Mouse (Mus musculus) lung, adult 2 months (tissue): ENCODE data around the gene Ak3. TPM values are rescaled to one million over a fixed set of nuclear protein-coding genes. Genes with fewer than 3 reads are reported as not detected.
A peak's percentile ranks its signal among the peaks of the same experiment; 100 is the strongest.

ENCODE experiments used
- DNase-seq: peaks from one replicate; pipeline ENCODE4 v3.0.0; 2022
- H3K4me1 ChIP-seq: fragments of 200-500 bp; 2 replicates; pipeline ENCODE4 v1.6.1; 2011; ENCODE audit warnings: low read length; ENCODE audit not compliant: control insufficient read depth, insufficient read depth
- H3K4me3 ChIP-seq: fragments of 200-500 bp; replicated peaks from 2 replicates; pipeline ENCODE3; 2011; ENCODE audit warnings: low read depth, mild to moderate bottlenecking, control low read depth, low read length; ENCODE audit errors: extremely low read depth
- CTCF ChIP-seq: fragments of 200-500 bp; IDR thresholded peaks from 2 replicates; pipeline ENCODE4 v1.5.1; 2011; ENCODE audit warnings: mild to moderate bottlenecking, low read length, control low read depth; ENCODE audit not compliant: insufficient read depth
- POLR2A ChIP-seq: fragments of 200-500 bp; IDR thresholded peaks from 2 replicates; pipeline ENCODE4 v1.6.1; 2011; ENCODE audit warnings: low read depth, mild to moderate bottlenecking, control low read depth, low read length, borderline replicate concordance; ENCODE audit errors: extremely low read depth
- WGBS: fragments of 180-500 bp; shearing (Covaris S2); methylation state at CpG from one replicate; pipeline ENCODE4 v1.1.7; 2018; 5-methylcytosine and 5-hydroxymethylcytosine counted together
- polyA plus RNA-seq: library from polyadenylated mRNA; depleted of rRNA; stranded (reverse); fragments of >200 nt; gene quantifications from 2 replicates; pipeline ENCODE4 v1.2.3, GENCODE M21; 2012

Ak3 gene
- polyA plus RNA-seq, 1 experiment = 73.6 TPM

DNA sequence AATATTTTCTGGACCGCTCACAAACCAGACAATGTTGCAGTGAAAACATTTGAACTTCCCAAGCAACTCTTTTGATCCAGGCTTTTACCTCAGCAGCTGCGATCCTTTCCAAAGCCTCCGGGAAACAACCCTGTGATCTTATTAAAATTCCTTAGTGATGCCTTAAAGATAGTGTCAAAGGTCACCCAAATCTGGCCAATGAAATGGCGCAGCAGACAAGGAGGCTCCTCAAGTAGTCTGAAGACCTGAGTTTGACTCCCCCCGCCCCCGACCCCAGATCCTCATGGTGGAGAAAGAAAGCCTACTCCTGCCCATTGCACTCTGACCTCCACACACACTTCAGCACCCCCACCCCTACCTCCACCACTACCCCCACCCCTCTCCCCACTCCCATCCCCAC lies 12.5 kb upstream of the Ak3 start:
- no peak for DNase-seq
- Histone ChIP-seq H3K4me3 (no peak overlapping the region), H3K4me1 (no peaks in the 10 kb centered on the region)
- 42% methylated on average over 6 of the region's 6 CpGs for whole genome bisulfite sequencing
- no peak for TF ChIP-seq POLR2A
- TF ChIP-seq CTCF = no peak

DNA sequence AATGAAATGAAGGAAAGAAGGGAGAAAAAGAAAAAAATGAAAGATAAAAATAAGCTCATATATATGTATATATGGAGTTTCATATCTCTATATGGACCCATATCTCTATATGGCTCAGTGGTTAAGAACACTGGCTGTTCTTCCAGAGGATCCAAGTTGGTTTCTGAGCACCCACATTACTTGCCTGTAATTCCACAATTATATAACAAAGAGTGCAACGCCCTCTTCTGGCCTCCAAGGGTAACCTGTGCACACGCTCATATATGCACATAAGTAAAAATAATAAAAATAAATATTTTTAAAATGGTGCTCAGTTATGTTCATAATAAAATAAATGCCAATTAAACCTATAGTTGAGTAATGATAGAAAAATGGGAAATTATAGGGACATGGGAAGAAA lies 11.9 kb upstream of the Ak3 start:
- TF ChIP-seq POLR2A (no peak), CTCF (no peak)
- DNase-seq = no peak
- H3K4me1 ChIP-seq = no peaks in the 10 kb centered on the region
- 74% methylated on average over 2 of the region's 2 CpGs for WGBS
- no peak overlapping the region for H3K4me3 ChIP-seq

GRCm38 (mm10) chr19:29058741-29059140 lies 11.0 kb upstream of the Ak3 start:
- DNase-seq = no peak
- Histone ChIP-seq H3K4me1 (no peaks in the 10 kb centered on the region), H3K4me3 (no peak overlapping the region)
- WGBS = 67% methylated on average over 5 of the region's 5 CpGs
- TF ChIP-seq POLR2A (no peak), CTCF (no peak)

- H3K4me3 ChIP-seq = no peak overlapping the region
- 91% methylated on average over 4 of the region's 4 CpGs for WGBS
- TF ChIP-seq POLR2A (no peak), CTCF (no peak)
- no peaks in the 10 kb centered on the region for H3K4me1 ChIP-seq
- DNase-seq = no peak
Measured at GRCm38 (mm10) chr19:29055469-29055868, 7.7 kb upstream of the Ak3 start.

GRCm38 (mm10) chr19:29054594-29054993 lies 6.8 kb upstream of the Ak3 start:
- WGBS = 67% methylated on average over 6 of the region's 6 CpGs
- DNase-seq = no peak

GRCm38 (mm10) chr19:29052786-29053185 lies 5.0 kb upstream of the Ak3 start:
- Histone ChIP-seq H3K4me3 (no peak overlapping the region), H3K4me1 (peaks cover 8% of the 10 kb centered on the region)
- WGBS = 93% methylated on average over 12 of the region's 12 CpGs
- DNase-seq = no peak
- TF ChIP-seq CTCF (no peak), POLR2A (no peak)

More at GRCm38 (mm10) chr19:29054594-29054993, 6.8 kb upstream of the Ak3 start:
- no peak for TF ChIP-seq CTCF
- TF ChIP-seq POLR2A = no peak
- Histone ChIP-seq H3K4me3 (no peak overlapping the region), H3K4me1 (0 out of 2 replicates have a peak, but pooled peaks cover under 1% of the 10 kb centered on the region)

GRCm38 (mm10) chr19:29050186-29050980 lies 2.6 kb upstream of the Ak3 start:
- Histone ChIP-seq H3K4me1 (peaks cover 10% of the 10 kb centered on the region), H3K4me3 (no peak overlapping the region)
- DNase-seq = no peak
- no peak for TF ChIP-seq CTCF
- 70% methylated on average over 9 of the region's 9 CpGs for WGBS

GRCm38 (mm10) chr19:29049401-29050075 lies 1.8 kb upstream of the Ak3 start:
- 52% methylated on average over 12 of the region's 12 CpGs for WGBS
- Histone ChIP-seq H3K4me3 (no peak overlapping the region), H3K4me1 (peaks cover 13% of the 10 kb centered on the region)
- TF ChIP-seq POLR2A (no peak), CTCF (no peak)
- peak; percentile 30 for DNase-seq

- no peak for DNase-seq
- Histone ChIP-seq H3K4me1 (peaks cover 13% of the 10 kb centered on the region), H3K4me3 (peak overlapping the region; percentile 93)
- WGBS = 9% methylated on average over 4 of the region's 4 CpGs
- TF ChIP-seq CTCF (no peak), POLR2A (no peak)
Measured at GRCm38 (mm10) chr19:29046961-29047333, 814 bp downstream of the Ak3 start.
